Mouse (Mus musculus): ENCODE results near the gene Gmpr2. TPM values are rescaled to one million over a fixed set of nuclear protein-coding genes. Genes with fewer than 3 reads are reported as not detected.

Gmpr2 gene
- polyA plus RNA-seq, 1 experiment from 2014 or later: 74.2 TPM

DNA sequence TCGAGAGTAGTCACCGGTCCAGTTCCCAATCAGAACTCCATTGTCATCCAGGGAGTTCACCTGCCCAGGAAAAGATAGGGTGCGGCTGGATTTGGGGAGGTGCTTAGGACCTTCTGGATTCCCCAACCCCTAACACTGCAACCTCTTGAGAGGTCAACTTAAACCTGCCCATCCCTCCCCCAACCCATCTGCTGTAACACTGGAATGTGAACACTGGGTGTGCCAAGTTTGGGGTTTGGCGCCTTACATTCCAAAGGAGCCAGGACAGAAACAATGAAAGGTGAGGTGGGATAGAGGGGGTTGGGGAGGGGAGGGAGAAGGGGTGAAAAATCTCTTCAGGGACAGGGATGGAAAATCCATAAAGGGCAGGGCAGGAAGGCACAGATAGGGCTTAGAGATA, 37.8 kb downstream of the Gmpr2 start:
- no peak overlapping the region for H3K4me3 ChIP-seq (ENCODE audit: low read length)
- no peaks in the 10 kb centered on the region for H3K9me3 ChIP-seq (ENCODE audit: low read length)
- H3K4me1 ChIP-seq (ENCODE audit: insufficient read depth, low read length): peaks cover 6% of the 10 kb centered on the region; the same call in 1 of the 2 replicates
- H3K4me2 ChIP-seq (replicated peaks; ENCODE audit: low read depth, low read length): no peak overlapping the region
- ATAC-seq (ENCODE audit: low FRiP score, low TSS enrichment): no peak
- WGBS: 89% methylated on average over 4 of the region's 4 CpGs
- H3K27me3 ChIP-seq (ENCODE audit: insufficient read depth, low read length): peaks cover 15% of the 10 kb centered on the region
- no peaks in the 10 kb centered on the region for H3K36me3 ChIP-seq (ENCODE audit: insufficient read depth, low read length)
- H3K27ac ChIP-seq (ENCODE audit: low read length): no peak overlapping the region
- H3K9ac ChIP-seq (replicated peaks; ENCODE audit: low read length): no peak overlapping the region

GRCm38 (mm10) chr14:55711786-55712185, 40.0 kb downstream of the Gmpr2 start:
- Histone ChIP-seq H3K4me1 (ENCODE audit: insufficient read depth, low read length) (peaks cover 6% of the 10 kb centered on the region; the same call in 1 of the 2 replicates), H3K4me3 (ENCODE audit: low read length) (no peak overlapping the region), H3K9ac (replicated peaks; ENCODE audit: low read length) (no peak overlapping the region), H3K9me3 (ENCODE audit: low read length) (no peaks in the 10 kb centered on the region), H3K36me3 (ENCODE audit: insufficient read depth, low read length) (no peaks in the 10 kb centered on the region; the same call in 1 of the 2 replicates), H3K4me2 (replicated peaks; ENCODE audit: low read depth, low read length) (no peak overlapping the region), H3K27me3 (ENCODE audit: insufficient read depth, low read length) (peaks cover 15% of the 10 kb centered on the region), H3K27ac (ENCODE audit: low read length) (no peak overlapping the region)
- WGBS: 80% methylated on average over 7 of the region's 7 CpGs
- no peak for ATAC-seq (ENCODE audit: low FRiP score, low TSS enrichment)

DNA sequence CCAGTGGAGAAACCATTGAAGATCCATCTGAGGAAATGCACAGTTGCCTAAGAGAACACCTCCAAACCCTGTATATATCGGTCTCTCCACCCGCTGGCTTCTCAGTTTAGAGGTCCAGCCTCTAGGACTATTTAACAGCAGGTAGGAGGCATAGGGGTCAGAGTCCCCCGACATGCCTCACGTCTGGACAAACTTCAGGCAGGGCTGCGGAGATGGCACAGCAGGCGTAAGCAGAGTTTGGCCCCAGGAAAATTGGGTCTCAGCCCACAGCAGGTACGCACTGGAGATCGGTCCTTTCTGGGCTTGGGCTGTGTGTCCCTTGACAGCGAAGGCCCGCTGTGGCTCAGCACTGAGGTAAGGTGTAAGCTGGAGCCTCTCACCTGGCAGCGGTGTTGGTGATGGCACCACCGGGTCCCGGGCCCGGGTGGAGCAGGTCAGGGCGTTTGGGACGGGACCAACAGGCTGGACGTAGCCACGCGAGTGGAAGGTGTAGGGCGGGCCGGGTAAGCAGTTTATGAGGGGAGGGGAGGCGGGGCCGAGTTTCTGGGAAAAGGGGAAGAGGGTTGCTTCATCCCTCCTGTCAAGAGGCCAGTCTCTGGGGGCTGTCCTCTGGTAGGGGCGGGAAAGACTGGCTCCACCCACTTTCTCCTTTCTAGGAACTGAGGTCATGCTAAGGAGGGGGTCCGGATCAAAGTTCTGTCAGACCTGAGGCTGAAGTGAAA, 41.4 kb downstream of the Gmpr2 start:
- H3K27me3 ChIP-seq (ENCODE audit: insufficient read depth, low read length): peaks cover 15% of the 10 kb centered on the region
- peaks cover 6% of the 10 kb centered on the region; the same call in 1 of the 2 replicates for H3K4me1 ChIP-seq (ENCODE audit: insufficient read depth, low read length)
- peak overlapping the region; percentile 53 for H3K4me2 ChIP-seq (replicated peaks; ENCODE audit: low read depth, low read length)
- H3K36me3 ChIP-seq (ENCODE audit: insufficient read depth, low read length): peaks cover 2% of the 10 kb centered on the region; the same call in 1 of the 2 replicates
- peak; percentile 47 for ATAC-seq (ENCODE audit: low FRiP score, low TSS enrichment)
- no peaks in the 10 kb centered on the region for H3K9me3 ChIP-seq (ENCODE audit: low read length)
- WGBS: 12% methylated on average over 24 of the region's 25 CpGs
- H3K9ac ChIP-seq (replicated peaks; ENCODE audit: low read length): peak overlapping the region; percentile 58; the same call in 1 of the 2 replicates
- H3K27ac ChIP-seq (ENCODE audit: low read length): 0 out of 2 replicates have a peak overlapping the region, but pooled peaks have one; percentile 25
- peak overlapping the region; percentile 31 for H3K4me3 ChIP-seq (ENCODE audit: low read length)

DNA sequence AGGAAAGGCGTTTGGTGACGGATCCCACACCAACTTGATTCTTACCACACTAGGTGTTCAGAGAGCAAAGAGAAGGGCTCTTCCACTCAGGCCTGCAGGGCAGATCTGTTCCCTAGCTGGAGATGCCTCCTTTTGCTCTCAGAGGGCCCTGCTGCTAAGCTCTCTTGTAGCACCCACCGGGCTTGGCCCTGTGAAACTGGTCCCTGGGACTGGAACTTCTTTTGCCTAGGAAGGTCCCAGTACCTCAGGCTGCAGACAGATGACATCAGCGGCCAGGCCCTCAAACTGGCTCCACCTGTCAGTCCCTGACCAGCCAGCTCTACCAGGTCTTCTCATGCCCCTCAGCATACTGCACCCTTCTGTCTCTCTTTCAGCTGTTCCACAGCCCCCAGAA, 42.0 kb downstream of the Gmpr2 start, which contains the start of gene Tgm1:
Gene Tgm1, minus strand, starts transcription at position 198 of the 394 bp plus-strand sequence.
- WGBS: 25% methylated on average over 4 of the region's 4 CpGs
- H3K9me3 ChIP-seq (ENCODE audit: low read length): no peaks in the 10 kb centered on the region
- H3K27ac ChIP-seq (ENCODE audit: low read length): 0 out of 2 replicates have a peak within 1 kb of the TSS, but pooled peaks have one; percentile 25
- peaks cover 6% of the 10 kb centered on the region; the same call in 1 of the 2 replicates for H3K4me1 ChIP-seq (ENCODE audit: insufficient read depth, low read length)
- peak within 1 kb of the TSS; percentile 53 for H3K4me2 ChIP-seq (replicated peaks; ENCODE audit: low read depth, low read length)
- peak within 1 kb of the TSS; percentile 58; the same call in 1 of the 2 replicates for H3K9ac ChIP-seq (replicated peaks; ENCODE audit: low read length)
- no peak for ATAC-seq (ENCODE audit: low FRiP score, low TSS enrichment)
- H3K27me3 ChIP-seq (ENCODE audit: insufficient read depth, low read length): peaks cover 15% of the 10 kb centered on the region
- H3K36me3 ChIP-seq (ENCODE audit: insufficient read depth, low read length): peaks cover 8% of the 10 kb centered on the region; the same call in 1 of the 2 replicates
- peak within 1 kb of the TSS; percentile 31 for H3K4me3 ChIP-seq (ENCODE audit: low read length)

DNA sequence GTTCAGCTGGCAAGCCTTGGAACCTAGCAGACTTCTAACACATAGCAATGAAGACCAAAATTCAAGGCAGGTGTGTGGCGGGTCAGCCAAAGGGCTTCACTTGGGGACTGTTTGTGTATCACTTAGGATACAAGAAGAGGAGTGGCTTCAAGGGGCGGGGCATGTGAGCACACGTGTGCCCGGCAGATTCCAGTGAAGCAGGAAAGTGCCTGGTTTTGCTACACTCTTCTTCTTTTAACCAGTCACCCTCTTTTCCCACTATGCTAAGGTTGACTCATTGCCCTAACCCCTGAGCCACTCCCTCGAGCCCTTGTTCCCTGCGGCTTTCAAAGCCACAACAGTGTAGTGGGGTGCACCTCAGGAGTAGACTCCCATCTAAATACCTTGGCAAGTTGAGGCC, 43.2 kb downstream of the Gmpr2 start:
- Histone ChIP-seq H3K27me3 (ENCODE audit: insufficient read depth, low read length) (peaks cover 15% of the 10 kb centered on the region), H3K36me3 (ENCODE audit: insufficient read depth, low read length) (peaks cover 12% of the 10 kb centered on the region; the same call in 1 of the 2 replicates), H3K27ac (ENCODE audit: low read length) (no peak overlapping the region), H3K9ac (replicated peaks; ENCODE audit: low read length) (no peak overlapping the region), H3K4me3 (ENCODE audit: low read length) (no peak overlapping the region), H3K4me2 (replicated peaks; ENCODE audit: low read depth, low read length) (no peak overlapping the region), H3K4me1 (ENCODE audit: insufficient read depth, low read length) (peaks cover 6% of the 10 kb centered on the region; the same call in 1 of the 2 replicates), H3K9me3 (ENCODE audit: low read length) (no peaks in the 10 kb centered on the region)
- no peak for ATAC-seq (ENCODE audit: low FRiP score, low TSS enrichment)
- 40% methylated on average over 6 of the region's 6 CpGs for WGBS

GRCm38 (mm10) chr14:55716271-55716670, 44.5 kb downstream of the Gmpr2 start:
- Histone ChIP-seq H3K4me1 (ENCODE audit: insufficient read depth, low read length) (peaks cover 11% of the 10 kb centered on the region), H3K4me2 (replicated peaks; ENCODE audit: low read depth, low read length) (no peak overlapping the region), H3K9ac (replicated peaks; ENCODE audit: low read length) (no peak overlapping the region), H3K27ac (ENCODE audit: low read length) (0 out of 2 replicates have a peak overlapping the region, but pooled peaks have one; percentile 35), H3K9me3 (ENCODE audit: low read length) (no peaks in the 10 kb centered on the region), H3K36me3 (ENCODE audit: insufficient read depth, low read length) (peaks cover 17% of the 10 kb centered on the region; the same call in 1 of the 2 replicates), H3K27me3 (ENCODE audit: insufficient read depth, low read length) (peaks cover 15% of the 10 kb centered on the region), H3K4me3 (ENCODE audit: low read length) (no peak overlapping the region)
- 91% methylated on average over 6 of the region's 6 CpGs for WGBS
- ATAC-seq (ENCODE audit: low FRiP score, low TSS enrichment): no peak

DNA sequence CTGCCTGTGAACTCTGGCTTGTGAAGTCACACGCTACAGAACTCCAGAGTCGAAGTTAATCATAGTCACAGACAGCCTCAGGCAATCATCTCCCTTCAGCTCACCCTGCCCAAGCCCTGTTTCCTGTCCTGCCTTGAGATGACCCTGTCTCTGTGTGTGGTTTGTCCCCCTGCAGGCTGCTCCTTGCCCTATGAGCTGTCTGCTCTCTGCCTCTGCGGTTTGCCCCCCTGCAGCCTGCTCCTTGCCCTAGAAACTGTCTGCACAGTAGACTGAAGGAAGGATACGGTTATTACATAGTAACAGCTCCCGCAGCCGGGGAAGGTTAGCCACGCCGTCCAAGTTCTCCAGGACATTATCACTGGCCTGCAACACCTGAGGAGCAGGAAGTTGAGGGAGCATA, 45.1 kb downstream of the Gmpr2 start:
- WGBS: 69% methylated on average over 8 of the region's 8 CpGs
- peaks cover 13% of the 10 kb centered on the region for H3K4me1 ChIP-seq (ENCODE audit: insufficient read depth, low read length)
- H3K4me2 ChIP-seq (replicated peaks; ENCODE audit: low read depth, low read length): no peak overlapping the region
- peaks cover 13% of the 10 kb centered on the region for H3K27me3 ChIP-seq (ENCODE audit: insufficient read depth, low read length)
- H3K4me3 ChIP-seq (ENCODE audit: low read length): no peak overlapping the region
- no peaks in the 10 kb centered on the region for H3K9me3 ChIP-seq (ENCODE audit: low read length)
- H3K27ac ChIP-seq (ENCODE audit: low read length): no peak overlapping the region
- no peak overlapping the region for H3K9ac ChIP-seq (replicated peaks; ENCODE audit: low read length)
- peak; percentile 24 for ATAC-seq (ENCODE audit: low FRiP score, low TSS enrichment)
- H3K36me3 ChIP-seq (ENCODE audit: insufficient read depth, low read length): peaks cover 17% of the 10 kb centered on the region; the same call in 1 of the 2 replicates

- WGBS: 92% methylated on average over 6 of the region's 6 CpGs
- H3K9me3 ChIP-seq (ENCODE audit: low read length): no peaks in the 10 kb centered on the region
- H3K27ac ChIP-seq (ENCODE audit: low read length): no peak overlapping the region
- no peak for ATAC-seq (ENCODE audit: low FRiP score, low TSS enrichment)
- no peaks in the 10 kb centered on the region for H3K27me3 ChIP-seq (ENCODE audit: insufficient read depth, low read length)
- H3K4me2 ChIP-seq (replicated peaks; ENCODE audit: low read depth, low read length): no peak overlapping the region
- peaks cover 17% of the 10 kb centered on the region; the same call in 1 of the 2 replicates for H3K36me3 ChIP-seq (ENCODE audit: insufficient read depth, low read length)
- H3K9ac ChIP-seq (replicated peaks; ENCODE audit: low read length): no peak overlapping the region
- H3K4me3 ChIP-seq (ENCODE audit: low read length): no peak overlapping the region
- peaks cover 10% of the 10 kb centered on the region for H3K4me1 ChIP-seq (ENCODE audit: insufficient read depth, low read length)
These were observed 48.0 kb downstream of the Gmpr2 start for GRCm38 (mm10) chr14:55719737-55720136.

- no peak for ATAC-seq (ENCODE audit: low FRiP score, low TSS enrichment)
- Histone ChIP-seq H3K4me1 (ENCODE audit: insufficient read depth, low read length) (peaks cover 10% of the 10 kb centered on the region), H3K4me3 (ENCODE audit: low read length) (no peak overlapping the region), H3K9me3 (ENCODE audit: low read length) (no peaks in the 10 kb centered on the region), H3K27ac (ENCODE audit: low read length) (peak overlapping the region; percentile 39; the same call in 1 of the 2 replicates), H3K36me3 (ENCODE audit: insufficient read depth, low read length) (peaks cover 17% of the 10 kb centered on the region; the same call in 1 of the 2 replicates), H3K27me3 (ENCODE audit: insufficient read depth, low read length) (no peaks in the 10 kb centered on the region), H3K4me2 (replicated peaks; ENCODE audit: low read depth, low read length) (peak overlapping the region; percentile 58; the same call in 1 of the 2 replicates), H3K9ac (replicated peaks; ENCODE audit: low read length) (peak overlapping the region; percentile 84; the same call in 1 of the 2 replicates)
- 92% methylated on average over 12 of the region's 12 CpGs for WGBS
These were observed 48.9 kb downstream of the Gmpr2 start for GRCm38 (mm10) chr14:55720666-55721065.
